In genomic region chr3:51646301-51646700, GRCm38 (mm10) we compare ENCODE assay signal across 22 mouse cellular contexts.
"Had no signal": no experiment of that assay in that cellular context is flagged by ENCODE, and none has a peak within 500 bp of the region (broad histone marks: within the 10 kb centered on the region; RNA-seq: fewer than 3 reads in every experiment).

No protein-coding gene starts in this region.

- H3K27ac ChIP-seq: kidney, postnatal 0 days; layer of hippocampus, adult 2 months; limb, embryonic 10.5 days; limb, embryonic 13.5 days; liver, embryonic 12.5 days; liver, embryonic 15.5 days; lung, embryonic 15.5 days; midbrain, embryonic 12.5 days; midbrain, embryonic 15.5 days; neural tube, embryonic 12.5 days; neural tube, embryonic 15.5 days; stomach, embryonic 15.5 days had no signal

- ATAC-seq: liver, embryonic 12.5 days; midbrain, embryonic 15.5 days had no signal

- H3K4me2 ChIP-seq: limb, embryonic 13.5 days; liver, embryonic 12.5 days; liver, embryonic 15.5 days; lung, embryonic 15.5 days; midbrain, embryonic 12.5 days; midbrain, embryonic 15.5 days; neural tube, embryonic 12.5 days; neural tube, embryonic 15.5 days; stomach, embryonic 15.5 days had no signal

- DNase-seq: kidney, postnatal 25 days; layer of hippocampus, adult 9-11 months; liver; lung, adult 18-20 months; lung, postnatal 14 days; lung, postnatal 4 days; retina, postnatal 1 day; right cerebral cortex, postnatal 25 days; spleen, adult 18-20 months; thymus, postnatal 25 days had no signal

- H3K9me3 ChIP-seq: limb, embryonic 10.5 days; limb, embryonic 13.5 days; liver, embryonic 12.5 days; liver, embryonic 15.5 days; lung, embryonic 15.5 days; midbrain, embryonic 12.5 days; midbrain, embryonic 15.5 days; neural tube, embryonic 12.5 days; neural tube, embryonic 15.5 days; stomach, embryonic 15.5 days had no signal

- H3K9ac ChIP-seq: limb, embryonic 13.5 days; liver, embryonic 12.5 days; liver, embryonic 15.5 days; lung, embryonic 15.5 days; midbrain, embryonic 12.5 days; midbrain, embryonic 15.5 days; neural tube, embryonic 12.5 days; neural tube, embryonic 15.5 days; stomach, embryonic 15.5 days had no signal

- H3K27me3 ChIP-seq: lung, embryonic 15.5 days; midbrain, embryonic 12.5 days; midbrain, embryonic 15.5 days; neural tube, embryonic 12.5 days; neural tube, embryonic 15.5 days; stomach, embryonic 15.5 days had no signal

- H3K4me3 ChIP-seq: layer of hippocampus, adult 2 months; limb, embryonic 10.5 days; limb, embryonic 13.5 days; liver, embryonic 12.5 days; liver, embryonic 15.5 days; lung, embryonic 15.5 days; midbrain, embryonic 12.5 days; midbrain, embryonic 15.5 days; neural tube, embryonic 12.5 days; neural tube, embryonic 15.5 days; stomach, embryonic 15.5 days had no signal

- H3K36me3 ChIP-seq: limb, embryonic 10.5 days; limb, embryonic 13.5 days; liver, embryonic 12.5 days; liver, embryonic 15.5 days; lung, embryonic 15.5 days; midbrain, embryonic 12.5 days; midbrain, embryonic 15.5 days; neural tube, embryonic 12.5 days; neural tube, embryonic 15.5 days; stomach, embryonic 15.5 days had no signal
